Mouse (Mus musculus) c-Kit-negative CD71-positive TER-119-positive erythroid progenitor cells, embryonic 14.5 days (primary cell): ENCODE data around the gene Zfand2b.

Experiments
- DNase-seq: peaks from one replicate; pipeline ENCODE4 v3.0.0-alpha.2; 2013; ENCODE audit warnings: low read depth, low spot score

The Zfand2b gene

DNA sequence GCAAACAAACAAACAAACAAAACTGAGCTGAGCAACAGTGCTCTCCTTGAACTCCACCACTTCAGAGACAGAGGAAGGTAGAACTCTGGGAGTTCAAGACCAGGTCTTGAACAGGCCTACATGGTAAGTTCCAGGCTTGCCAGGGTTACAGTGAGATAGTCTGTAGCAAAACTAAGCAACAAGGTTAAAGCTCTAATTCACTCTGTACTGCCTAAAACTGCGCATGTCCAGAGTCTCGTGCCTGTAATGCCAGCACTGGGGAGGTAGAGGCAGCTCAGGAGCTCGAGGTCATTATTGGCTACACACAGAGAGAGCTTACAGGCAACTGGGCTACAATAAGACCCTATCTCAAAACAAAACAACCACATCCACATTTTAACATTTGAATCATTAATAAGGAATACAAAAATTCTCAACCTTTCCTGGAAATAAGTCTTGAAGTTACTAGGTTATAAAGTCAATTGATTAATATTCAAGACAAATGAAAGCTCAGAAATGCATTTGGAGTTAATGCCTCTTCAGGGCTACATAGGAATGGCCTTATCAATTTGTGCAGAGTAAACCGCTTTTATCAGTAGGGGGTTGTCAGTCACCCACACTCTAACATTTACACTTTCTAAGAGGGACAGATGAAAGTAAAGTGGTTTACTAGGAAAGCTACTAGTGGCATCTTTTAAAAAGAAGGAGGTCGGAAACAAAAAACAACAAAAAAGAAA lies 8.7 kb upstream of the Zfand2b start:
- no peak for DNase-seq

DNA sequence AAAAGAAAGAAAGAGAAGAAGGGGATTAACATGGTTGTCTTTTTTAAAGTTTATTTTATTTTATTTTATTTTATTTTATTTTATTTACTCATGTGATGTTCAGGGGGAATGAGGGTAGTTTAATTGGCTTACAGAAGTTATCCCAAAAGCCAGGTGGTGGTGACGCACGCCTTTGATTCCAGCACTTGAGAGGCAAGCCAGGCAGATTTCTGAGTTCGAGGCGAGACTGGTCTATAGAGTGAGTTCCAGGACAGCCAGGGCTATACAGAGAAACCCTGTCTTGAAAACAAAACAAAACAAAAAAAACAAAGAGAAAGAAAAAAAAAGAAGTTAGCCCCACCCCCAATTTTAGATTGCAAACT lies 8.2 kb upstream of the Zfand2b start:
- no peak for DNase-seq

DNA sequence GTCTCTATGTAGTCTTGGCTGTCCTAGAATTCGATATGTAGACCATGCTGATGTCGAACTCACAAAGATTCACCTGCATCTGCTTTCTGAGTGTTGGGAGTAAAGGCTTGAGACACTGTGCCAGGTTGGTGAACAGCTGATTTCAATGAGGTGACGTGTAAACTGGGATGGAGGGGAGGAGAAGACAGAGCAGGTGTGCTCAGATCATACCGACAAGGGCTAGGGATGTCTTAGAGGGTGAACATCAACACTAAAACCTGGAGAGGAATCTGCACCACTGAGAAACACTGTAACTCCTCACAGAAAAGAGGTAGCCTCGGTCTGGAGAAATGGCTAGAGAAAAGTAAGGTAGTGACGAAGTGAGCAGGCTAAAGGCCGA lies 364 bp upstream of the Zfand2b start:
- no peak for DNase-seq

DNA sequence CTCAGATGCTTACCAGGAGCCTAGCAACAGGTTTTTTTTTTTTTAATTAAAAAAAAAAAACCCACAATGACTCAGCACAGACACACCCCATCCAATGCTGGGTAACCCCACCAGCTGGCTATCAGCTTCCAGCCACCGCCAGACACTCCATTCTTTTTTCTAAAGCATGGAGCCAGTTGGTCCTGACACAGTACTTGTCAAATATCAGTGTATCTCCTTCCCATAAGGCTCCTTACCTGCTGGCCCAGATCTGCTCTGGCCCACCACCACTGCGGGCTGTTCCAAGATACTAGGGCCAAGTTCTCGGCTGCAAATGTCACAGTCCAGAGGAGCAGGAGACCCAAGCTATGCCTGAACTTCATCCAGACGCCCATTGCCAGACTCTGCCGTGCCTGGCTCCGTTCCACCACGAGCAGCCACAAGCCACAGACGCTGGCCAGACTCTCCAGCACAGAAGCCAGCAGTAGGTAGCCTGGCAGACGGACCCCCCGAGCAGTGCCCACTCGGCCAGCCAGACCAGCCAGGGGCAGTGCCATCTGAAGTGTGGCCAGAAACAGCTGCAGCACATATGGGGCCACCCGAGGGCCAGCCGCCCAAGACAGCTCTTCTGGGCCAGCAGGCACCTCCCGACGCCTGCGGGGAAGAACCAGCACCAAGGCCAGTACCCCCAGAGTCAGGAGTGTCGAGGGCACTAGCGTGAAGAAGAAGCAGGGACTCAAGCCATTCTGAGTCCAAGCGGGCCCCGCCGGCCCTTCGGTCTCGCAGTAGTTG lies 11.1 kb downstream of the Zfand2b start:
- DNase-seq: peak; percentile 79

DNA sequence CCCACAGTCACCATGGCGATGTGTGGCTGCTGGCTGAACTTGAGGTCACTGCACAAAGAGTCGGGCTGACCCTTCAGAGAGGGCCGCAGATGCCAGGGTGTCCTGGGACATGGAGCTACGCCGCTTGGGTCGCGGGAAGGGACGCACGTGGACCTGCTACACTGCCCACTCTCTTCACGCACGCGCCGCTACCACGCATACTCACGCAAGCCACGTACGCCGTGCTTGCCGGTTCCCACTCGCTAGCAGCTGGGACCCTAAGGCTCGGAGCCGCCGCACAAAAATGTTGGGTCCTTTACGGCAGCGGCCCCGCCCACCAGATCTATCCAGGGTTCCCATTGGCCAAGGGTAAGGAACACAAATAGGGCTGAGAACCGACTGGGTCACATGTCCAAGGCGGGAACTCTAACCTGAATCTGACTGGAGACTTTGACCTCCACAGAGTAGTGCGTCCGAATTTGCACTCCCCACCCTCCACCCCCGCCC lies 11.7 kb downstream of the Zfand2b start, which contains the start of gene Abcb6:
TSS of gene Abcb6 (minus strand) at position 288 of the 486 bp plus-strand sequence.
- DNase-seq: peak; percentile 88

DNA sequence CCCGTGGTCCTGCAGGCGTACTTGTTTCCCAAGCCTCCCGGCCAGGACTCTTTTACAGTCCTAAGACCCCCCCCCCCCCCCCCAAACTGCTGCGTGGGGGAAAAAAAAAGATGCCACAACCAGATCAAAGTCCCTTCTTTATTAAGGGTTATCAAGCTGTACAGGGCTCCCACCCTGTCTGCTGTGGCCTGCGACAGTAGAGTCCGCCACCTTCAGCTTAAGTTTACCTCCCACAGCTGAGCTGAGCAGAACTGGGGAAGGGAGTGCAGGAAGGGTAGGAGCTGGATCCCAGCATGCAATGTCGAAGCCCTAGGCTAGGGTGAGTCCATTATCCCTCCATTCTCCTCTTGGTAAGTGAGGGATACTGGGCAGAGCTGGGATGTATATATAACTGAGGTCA lies 12.3 kb downstream of the Zfand2b start:
- no peak for DNase-seq

DNA sequence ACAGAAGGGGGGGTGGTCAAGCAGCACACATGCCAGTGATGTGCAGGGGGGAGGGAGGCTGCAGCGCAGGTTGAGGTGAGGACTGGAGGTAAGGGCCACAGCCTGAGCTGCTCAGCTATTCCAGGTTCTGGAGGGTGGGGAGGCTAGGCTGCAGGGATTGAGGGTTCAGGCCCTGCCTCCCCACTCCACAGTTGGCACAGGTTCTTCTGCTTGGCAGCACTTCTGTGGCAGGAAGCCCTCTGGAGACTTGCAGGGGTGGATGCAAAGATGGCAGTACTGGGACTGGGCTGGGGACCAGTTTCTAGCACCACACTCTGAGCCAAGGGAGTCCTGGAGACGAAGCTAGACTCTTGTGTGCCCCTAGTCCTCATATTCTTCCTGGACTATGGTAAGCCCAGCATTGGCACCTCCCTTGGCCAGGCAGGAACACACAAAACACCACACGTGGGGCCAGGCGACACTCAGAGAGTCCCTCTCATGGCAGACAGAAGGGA lies 13.0 kb downstream of the Zfand2b start:
- DNase-seq: no peak

DNA sequence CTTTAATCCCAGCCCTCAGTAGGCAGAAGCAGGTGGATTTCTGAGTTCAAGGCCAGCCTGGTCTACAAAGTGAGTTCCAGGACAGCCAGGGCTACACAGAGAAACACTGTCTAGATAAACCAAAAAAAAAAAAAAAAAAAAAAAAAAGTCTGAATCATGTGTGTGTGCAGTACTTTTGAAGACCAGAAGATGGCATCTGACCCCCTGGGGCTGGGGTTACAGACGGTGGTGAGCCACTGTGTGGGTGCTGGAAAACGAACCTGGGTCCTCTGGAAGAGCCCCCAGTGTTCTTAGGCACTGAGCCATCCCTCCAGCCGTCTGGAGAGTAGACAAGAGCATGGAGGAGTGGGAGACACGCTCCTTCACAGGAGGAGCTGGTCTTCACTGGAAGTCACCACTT lies 13.7 kb downstream of the Zfand2b start:
- no peak for DNase-seq

DNA sequence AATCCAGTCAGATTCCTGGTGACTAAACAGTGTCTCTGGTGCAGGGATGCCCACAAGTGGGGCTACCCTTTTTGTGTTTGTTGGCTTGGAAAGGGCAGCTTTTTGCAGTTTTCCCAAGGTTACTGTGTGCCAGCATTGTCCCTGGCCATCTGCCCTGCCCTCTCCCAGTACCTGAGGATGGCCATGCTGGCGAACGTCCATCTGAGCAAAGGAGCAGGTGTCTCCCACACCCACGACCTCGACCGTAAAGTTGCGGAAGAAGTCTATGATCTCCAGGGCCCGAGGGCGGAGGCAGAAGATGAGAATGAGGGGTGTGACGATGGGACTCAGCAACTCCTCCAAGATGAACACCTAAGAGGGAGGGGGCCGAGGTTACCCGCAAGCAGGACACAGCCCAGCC lies 17.0 kb downstream of the Zfand2b start:
- no peak for DNase-seq

DNA sequence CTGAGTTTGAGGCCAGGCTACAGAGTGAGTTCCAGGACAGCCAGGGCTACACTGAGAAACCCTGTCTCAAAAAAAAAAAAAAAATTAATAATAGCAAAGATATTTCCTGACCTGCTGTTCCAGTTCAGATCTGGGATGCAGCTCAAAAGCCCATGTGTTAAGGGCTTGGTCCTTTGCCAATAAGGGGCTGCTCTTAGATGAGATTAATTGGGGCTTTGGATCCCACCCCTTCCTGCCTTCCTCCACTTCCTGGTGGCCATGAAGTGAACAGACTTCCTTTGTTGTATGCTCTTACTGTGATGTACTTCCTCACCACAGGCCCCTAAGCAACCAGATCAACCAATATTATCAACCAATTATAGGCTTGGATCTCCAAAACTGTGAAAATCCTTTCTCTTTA lies 18.7 kb downstream of the Zfand2b start:
- DNase-seq: no peak

DNA sequence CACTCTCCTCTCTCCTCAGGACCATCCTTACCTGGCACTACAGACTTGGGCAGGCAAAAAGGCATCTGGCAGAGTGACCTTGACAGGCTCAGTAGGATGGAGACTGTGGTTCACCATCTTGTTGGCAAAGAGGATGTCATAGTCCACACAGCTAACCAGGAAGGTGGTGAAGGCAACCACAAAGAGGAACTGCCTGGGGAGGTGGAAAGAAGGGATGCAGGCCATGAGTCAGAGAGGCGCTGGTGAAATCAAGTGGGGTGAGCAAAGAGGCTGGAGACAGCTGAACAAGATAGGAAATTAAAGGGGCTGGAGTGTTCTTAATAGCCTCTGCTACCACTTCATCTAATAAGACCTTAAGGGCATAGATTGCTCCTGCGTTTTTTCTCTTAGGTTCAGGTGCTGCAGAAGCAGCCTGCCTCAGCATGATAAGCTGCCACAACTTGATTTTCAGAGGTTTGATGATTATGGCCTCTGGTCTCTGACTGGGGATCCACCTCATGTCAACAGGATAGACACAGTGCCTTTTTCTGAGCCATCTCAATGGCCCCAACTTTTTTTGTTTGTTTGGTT lies 19.6 kb downstream of the Zfand2b start:
- no peak for DNase-seq

DNA sequence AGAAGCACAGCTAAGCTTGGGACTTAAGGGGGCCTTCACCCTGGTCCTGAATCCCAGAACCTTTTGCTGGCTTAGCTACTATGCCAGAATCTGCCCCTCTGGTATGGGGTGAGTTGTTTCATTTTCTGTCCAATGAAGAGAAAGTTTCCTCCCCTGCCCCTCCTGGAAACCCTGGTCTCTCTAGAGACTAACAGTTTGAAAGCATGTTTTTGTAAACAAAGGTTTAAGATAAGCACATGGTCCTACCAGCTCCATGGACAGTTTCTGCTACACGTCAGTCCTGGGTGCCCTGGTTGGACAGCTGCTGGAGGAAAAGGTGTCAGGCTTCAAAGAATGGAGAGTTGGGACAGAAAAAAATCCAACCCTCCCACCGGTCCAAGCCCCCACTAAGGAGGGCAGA lies 22.1 kb downstream of the Zfand2b start:
- DNase-seq: no peak

DNA sequence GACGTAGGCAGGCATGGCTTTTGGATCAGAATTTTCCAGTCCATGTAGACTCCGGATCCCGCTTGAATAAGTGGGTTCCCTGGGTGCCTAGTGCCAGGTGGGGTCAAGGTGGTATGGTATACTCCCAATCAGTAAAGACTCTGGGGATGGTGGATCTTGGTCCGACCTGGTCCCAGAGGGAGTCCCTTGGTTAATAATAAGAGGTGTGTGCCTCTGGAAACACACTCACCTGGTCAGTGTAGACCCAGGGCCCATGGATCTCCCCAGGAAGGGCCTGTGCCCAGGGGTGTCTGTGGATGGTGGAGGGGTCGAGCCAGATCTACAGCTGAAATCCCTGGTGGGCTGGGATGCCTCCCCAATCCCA lies 22.8 kb downstream of the Zfand2b start:
- DNase-seq: no peak

DNA sequence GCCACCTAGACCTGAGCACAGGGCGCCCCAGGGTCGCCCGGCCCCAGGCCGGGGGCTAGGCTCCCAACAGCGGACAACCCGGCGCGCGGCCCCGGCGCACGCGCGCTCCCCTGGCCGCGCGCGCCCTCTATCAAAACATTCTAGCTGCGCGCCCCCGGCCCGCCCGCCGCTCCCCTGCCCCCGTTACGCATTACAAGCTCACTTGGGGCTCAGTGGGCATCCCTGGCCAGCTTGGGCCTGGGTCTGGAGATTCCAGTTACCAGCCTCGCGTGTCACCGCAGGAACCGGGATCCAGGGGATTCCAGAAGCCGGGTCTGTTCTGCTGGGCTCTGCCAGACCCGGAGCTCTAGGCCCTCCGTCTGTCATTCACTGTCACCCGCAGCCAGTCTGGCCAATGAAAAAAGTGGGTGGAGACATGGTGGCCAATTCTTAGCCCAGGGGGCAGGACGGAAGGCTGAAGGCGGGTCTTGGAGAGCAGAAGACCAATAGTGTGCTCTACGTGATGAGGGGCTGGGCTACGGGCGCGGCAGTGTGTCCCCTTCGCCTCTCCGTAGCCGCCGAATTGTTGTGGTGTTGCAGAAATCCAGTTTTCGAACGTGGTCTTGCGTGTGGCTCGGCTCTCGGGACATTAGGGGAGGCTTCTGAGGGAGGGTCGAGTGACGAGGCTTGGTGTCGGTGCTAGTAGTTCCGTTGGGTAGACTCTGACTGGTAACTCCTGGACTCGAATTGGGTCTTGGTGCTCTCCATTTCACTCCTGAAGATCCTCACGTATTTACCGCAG lies 23.4 kb downstream of the Zfand2b start, which contains the start of the genes Ankzf1 and Atg9a:
TSS of gene Ankzf1 (plus strand) at position 530 of the 781 bp plus-strand sequence.
TSS of gene Atg9a (minus strand) at position 575 of the 781 bp plus-strand sequence.
- peak; percentile 96 for DNase-seq

DNA sequence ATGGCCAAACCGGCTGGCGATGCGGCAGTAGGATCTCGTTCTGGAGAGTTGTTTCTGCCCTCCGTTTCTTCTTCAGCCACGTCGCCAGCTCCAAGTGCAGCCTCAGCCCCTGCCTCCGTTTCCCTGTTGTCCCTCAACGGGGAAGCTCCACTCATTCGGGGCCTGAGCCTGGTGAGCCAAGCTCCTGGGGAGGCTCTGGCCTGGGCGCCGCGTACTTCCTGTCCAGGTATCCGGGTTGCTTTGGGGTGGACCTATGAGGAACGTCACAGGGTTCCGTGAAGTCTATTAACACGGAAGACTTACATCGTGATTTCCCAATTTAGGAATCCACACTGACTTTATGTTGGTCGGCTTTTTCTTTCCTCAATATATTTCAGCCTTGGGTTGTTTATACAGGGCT lies 24.0 kb downstream of the Zfand2b start:
- no peak for DNase-seq

DNA sequence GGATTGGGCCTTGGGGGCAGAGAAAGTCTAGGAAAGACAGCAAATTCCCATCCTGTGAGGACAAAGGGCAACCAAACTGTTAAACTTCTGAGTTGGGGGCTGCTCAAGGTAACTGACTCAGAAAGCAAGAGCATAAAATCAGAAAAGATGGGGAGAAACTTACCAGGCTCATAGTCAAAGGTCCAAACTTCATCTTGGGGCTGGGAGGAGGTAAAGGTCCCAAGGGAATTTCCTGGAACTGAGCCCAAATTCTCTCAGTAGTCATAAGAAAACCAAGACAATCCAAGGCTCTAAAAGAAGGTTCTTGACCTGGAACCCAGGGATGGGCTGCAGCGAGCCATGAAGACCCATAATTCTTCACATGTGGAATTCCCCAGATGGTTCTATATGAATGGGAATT lies 32.8 kb downstream of the Zfand2b start:
- DNase-seq: no peak

DNA sequence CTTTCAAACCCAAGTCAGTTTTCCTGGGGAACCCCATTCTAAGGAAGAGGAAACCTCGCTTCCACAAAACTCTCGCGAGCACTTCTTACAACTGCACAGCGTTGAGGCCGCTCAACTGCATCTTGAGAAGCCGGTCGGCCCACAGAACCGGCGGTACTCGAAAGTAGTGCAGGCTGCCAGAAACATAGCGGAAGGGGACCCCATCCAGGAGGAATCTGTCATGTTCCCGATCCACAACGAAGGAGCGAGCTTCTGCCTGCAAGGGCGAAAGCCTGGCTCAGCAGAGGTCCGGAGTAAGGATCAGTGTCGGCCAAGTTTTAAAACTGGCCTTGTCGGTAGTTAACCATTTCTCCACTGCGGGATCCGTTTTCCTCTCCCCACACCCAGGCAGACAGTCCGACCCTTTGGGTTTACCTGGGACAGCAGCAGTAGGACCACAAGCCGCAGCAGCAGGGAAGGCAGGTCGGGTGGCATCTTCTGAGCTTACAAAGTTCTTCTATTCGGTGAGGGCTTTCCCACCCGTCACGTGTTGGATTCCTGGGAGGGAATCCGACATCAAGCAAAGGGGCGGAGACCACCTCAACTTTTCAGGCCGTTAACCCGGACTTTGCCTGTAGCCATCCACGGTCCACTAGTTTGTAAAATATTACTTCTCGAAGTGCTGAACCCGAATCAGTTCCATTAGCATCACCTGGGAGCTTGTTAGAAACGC lies 40.7 kb downstream of the Zfand2b start:
- no peak for DNase-seq

DNA sequence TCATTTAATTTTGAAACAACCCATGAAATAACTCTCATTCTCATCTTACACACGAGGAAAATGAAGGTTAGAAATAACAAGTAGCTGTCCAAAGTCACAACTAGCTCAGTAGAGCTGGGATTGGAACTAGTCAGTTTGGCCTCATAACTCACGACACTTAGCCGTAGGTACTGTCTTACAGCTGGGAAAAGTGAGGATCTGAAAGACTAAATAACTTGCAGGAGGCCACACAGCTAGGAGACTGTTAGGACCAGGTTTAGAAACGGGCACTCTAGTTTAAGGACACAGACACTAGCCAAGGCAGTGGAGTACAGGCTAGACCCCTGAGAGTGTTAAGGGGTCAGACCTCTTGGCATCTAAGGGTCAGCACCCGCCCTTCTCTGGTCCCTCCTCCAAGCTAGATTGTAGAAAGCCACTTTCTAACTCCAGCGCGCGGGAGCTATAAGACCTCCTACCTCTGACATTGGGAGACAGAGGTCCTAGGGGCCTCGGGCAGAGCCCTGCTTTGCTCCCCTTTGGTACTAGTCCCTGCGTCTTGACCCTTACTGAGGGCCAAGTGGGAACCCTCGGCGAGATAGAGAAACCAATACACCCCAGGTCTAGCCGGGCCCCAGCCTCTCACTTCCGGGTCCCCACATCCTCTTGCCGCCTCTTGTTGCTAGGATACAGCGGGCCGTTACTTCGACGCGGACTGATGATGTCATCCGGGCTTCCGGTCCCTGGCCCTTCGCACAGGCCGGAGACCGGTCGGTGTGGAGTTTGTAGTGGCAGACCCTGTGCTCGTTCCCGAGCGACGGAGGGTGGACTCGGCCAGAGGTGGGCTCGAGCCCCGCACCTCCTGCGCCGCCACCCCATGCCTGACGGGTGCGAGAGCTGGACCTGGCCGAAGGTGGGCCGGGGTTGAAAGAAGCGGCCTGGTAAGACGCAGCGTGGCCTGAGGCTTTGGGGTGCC lies 42.0 kb downstream of the Zfand2b start, which contains the start of the genes Glb1l and Stk16:
TSS of gene Glb1l (minus strand) at position 678 of the 952 bp plus-strand sequence.
TSS of gene Stk16 (plus strand) at position 703 of the 952 bp plus-strand sequence.
- peak; percentile 96 for DNase-seq

DNA sequence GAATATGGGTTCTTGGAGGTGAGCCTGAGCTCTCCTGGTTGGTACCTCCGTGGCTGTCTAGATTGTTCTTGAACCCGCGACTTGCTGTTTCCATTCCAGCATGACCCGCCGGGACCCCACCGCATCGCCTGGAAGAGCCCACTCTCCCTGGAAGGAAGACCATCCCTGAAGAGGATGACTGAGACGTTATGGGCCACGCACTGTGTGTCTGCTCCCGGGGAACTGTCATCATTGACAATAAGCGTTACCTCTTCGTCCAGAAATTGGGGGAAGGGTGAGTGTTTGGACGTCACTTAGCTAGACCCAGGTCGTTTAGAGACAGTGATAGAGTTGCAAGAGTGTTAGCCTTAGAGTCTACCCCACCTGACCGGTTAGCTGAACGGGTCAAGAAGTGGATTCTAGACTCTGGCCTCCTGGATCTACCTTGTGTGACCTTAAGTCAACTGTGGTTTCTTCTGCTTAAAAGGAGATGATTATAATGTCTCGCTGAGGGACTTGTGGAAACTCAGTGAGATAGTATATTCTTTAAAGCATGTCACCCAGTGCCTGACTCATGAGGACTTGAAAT lies 42.8 kb downstream of the Zfand2b start:
- DNase-seq: no peak
